Mouse (Mus musculus): Measurements from ENCODE around the gene Meis1.

GRCm38 (mm10) chr11:18878016-18878415 is 140.8 kb downstream of the Meis1 start:
- no peak for TF ChIP-seq CTCF (IDR thresholded peaks at IDR 0.05)
- no peak for TF ChIP-seq EP300 (IDR thresholded peaks at IDR 0.05)

All from lung, postnatal 0 days (tissue).